Mouse (Mus musculus) ES-Bruce4 (cell line): ENCODE results near the gene Spc24.

Experiments used
- CTCF ChIP-seq: IDR thresholded peaks from one replicate; pipeline ENCODE4 v1.8.1; 2011; ENCODE audit warnings: low read depth, low read length
- EP300 ChIP-seq: IDR thresholded peaks from 2 replicates; pipeline ENCODE4 v1.6.1; 2011; ENCODE audit warnings: low read depth, low read length; ENCODE audit not compliant: insufficient read depth

DNA sequence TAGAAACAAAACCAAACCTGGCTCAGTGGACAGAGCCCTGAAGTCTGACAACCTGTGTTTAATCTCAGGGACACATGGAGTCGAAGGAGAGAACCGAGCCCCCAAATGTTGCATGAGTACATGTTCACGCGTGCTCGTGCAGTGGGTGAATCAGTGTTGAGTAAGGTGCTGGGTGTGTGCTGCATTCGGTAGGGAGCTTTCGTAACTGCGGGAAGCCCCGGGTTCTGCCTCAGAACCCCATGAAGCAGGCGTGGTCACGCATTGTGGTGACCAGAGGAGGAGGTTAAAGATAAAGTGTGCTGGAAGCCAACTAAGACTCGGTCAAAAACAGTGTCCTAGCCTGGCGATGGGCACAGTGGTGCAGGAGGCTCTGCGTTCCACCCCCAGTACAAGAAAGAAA lies 19.7 kb downstream of the Spc24 start:
- TF ChIP-seq EP300 (no peak), CTCF (no peak)
